Mouse (Mus musculus): ENCODE measurements around the gene Ing5. TPM values are rescaled to one million over a fixed set of nuclear protein-coding genes. Genes with fewer than 3 reads are reported as not detected.

Ing5 gene
- polyA plus RNA-seq, 1 experiment, result 3.3 TPM

DNA sequence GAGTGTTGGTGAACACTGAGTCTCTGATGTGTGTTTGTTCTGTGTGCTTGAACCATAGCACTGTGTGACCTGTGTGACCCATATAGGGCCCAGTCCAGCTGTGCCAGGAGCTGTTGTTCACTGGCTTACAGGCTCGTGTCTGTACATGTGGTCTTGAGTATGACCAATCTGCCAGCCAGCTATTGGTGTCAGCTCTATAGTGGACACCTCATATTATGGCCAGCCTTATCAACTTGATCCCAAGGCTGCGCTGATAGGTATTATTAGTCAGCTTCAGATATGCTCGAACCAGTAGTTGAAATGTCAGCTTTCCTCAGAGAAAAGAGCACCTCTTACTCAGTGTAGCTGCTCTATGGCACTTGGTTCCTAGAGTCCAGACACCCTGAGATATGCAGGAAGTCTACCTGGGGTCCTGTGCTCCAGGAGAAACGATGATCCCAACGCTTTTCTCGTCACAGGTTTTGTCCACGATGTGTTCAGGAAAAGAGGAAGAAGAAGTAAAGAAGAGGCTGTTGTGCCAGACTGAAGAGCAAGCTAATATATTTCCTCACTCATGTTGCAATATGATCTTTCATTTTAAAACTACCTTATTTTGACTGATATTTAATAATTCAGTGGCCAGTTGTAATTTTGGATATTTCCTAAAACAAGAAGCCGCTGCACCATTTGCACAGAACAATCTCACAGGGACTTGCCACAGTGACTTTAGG is 14.2 kb downstream of the Ing5 start:
- Histone ChIP-seq H3K4me3 (no peak overlapping the region), H3K36me3 (ENCODE audit: control insufficient read depth, insufficient read depth) (peaks cover 10% of the 10 kb centered on the region), H3K79me2 (ENCODE audit: control insufficient read depth, insufficient read depth) (no peaks in the 10 kb centered on the region), H3K27me3 (ENCODE audit: control insufficient read depth, insufficient read depth, insufficient read length) (no peaks in the 10 kb centered on the region), H3ac (ENCODE audit: control insufficient read depth, insufficient read length) (no peak overlapping the region), H3K4me2 (ENCODE audit: low read depth) (no peak overlapping the region)
- TF ChIP-seq SRF (IDR thresholded peaks at IDR 0.05; ENCODE audit: control insufficient read depth, insufficient read length, low read depth), result no peak
- TF ChIP-seq USF1 (IDR thresholded peaks at IDR 0.05; ENCODE audit: low read depth), result no peak
- no peak for TF ChIP-seq MYOD1 (IDR thresholded peaks at IDR 0.05; ENCODE audit: control insufficient read depth in 1 of 3, insufficient read length in 2 of 3, low read depth in 2 of 3)
- no peak for TF ChIP-seq MYOG (IDR thresholded peaks at IDR 0.05; ENCODE audit: control insufficient read depth in 1 of 3, insufficient read depth in 1 of 3, insufficient read length in 2 of 3, low read depth in 2 of 3)
- TF ChIP-seq POLR2AphosphoS2 (IDR thresholded peaks at IDR 0.05; ENCODE audit: insufficient read length, low read depth), result no peak
- TF ChIP-seq E2F4 (IDR thresholded peaks at IDR 0.05; ENCODE audit: insufficient read depth), result no peak
- no peak for TF ChIP-seq MAX (IDR thresholded peaks at IDR 0.05; ENCODE audit: low read depth)
- no peak for TF ChIP-seq POLR2A (IDR thresholded peaks at IDR 0.05; ENCODE audit: insufficient read length, low read depth)
- no peak for TF ChIP-seq REST (IDR thresholded peaks at IDR 0.05; ENCODE audit: insufficient read depth, insufficient read length)

DNA sequence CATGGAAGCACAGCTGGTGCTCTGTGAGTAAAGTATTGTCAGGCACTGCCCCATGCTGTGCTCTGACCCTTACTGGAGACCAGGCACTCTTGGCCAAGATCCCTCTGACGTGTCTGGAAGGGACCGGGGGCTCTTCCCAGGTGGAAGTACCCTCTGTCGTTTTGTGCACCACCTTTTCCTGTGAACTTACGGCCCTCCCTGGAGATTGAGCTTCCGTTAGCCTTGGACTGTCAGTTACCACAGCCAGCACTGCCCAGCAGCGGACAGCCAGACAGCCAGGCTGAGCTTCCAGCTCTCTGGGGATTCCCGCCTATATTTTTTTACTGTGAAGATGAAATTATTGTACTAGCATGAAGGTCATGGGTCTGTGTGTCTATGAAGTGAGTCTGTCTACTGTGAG is 15.0 kb downstream of the Ing5 start:
- TF ChIP-seq USF1 (IDR thresholded peaks at IDR 0.05; ENCODE audit: low read depth), result no peak
- no peak for TF ChIP-seq CEBPB (IDR thresholded peaks at IDR 0.05; ENCODE audit: insufficient read depth, poor library complexity, severe bottlenecking)
- no peak for TF ChIP-seq TCF12 (IDR thresholded peaks at IDR 0.05; ENCODE audit: insufficient read depth, poor library complexity, severe bottlenecking)
- no peak for TF ChIP-seq MYOG (IDR thresholded peaks at IDR 0.05; ENCODE audit: control insufficient read depth in 1 of 3, insufficient read depth in 1 of 3, insufficient read length in 2 of 3, low read depth in 2 of 3)
- H3K4me3 ChIP-seq, result no peak overlapping the region

DNA sequence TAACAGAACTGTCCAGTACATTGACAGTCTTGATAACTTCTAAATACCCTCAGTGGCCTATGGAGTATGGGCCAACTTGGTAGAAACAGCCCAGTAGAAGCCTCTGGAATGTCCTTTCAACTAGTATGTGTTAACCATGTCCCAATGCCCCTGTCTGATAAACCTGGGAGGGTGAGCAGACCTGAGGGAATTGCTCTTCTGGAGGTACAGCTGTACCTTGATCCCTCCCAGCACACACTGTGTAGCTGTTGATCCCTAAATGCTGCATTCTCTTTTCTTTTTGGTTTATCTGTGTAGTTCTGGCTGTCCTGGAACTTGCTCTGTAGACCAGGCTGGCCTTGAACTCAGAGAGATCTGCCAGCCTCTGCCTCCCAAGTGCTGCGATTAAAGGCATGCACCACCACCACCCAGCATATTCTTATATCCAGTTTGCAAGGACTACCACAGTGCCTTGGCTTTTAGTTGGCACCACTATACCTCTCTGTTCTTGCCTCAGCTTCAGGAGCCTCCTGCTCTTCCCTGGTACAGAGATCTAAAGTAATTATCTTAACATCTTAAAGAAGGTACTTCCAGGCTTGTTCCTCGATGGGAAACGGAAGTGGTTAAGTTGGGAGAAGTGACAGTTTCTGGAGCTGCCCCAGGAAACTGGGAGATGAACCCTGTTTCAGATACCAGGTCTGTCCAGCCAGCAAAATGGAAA is 20.2 kb downstream of the Ing5 start:
- peak overlapping the region; percentile 98 for H3K4me2 ChIP-seq (ENCODE audit: low read depth)
- no peaks in the 10 kb centered on the region for H3K27me3 ChIP-seq (ENCODE audit: control insufficient read depth, insufficient read depth, insufficient read length)
- no peak overlapping the region for H3ac ChIP-seq (ENCODE audit: control insufficient read depth, insufficient read length)
- TF ChIP-seq MYOG (IDR thresholded peaks at IDR 0.05; ENCODE audit: control insufficient read depth in 1 of 3, insufficient read depth in 1 of 3, insufficient read length in 2 of 3, low read depth in 2 of 3) (no peak), REST (IDR thresholded peaks at IDR 0.05; ENCODE audit: insufficient read depth, insufficient read length) (no peak), CEBPB (IDR thresholded peaks at IDR 0.05; ENCODE audit: insufficient read depth, poor library complexity, severe bottlenecking) (no peak), SRF (IDR thresholded peaks at IDR 0.05; ENCODE audit: control insufficient read depth, insufficient read length, low read depth) (no peak), POLR2AphosphoS2 (IDR thresholded peaks at IDR 0.05; ENCODE audit: insufficient read length, low read depth) (no peak), TCF12 (IDR thresholded peaks at IDR 0.05; ENCODE audit: insufficient read depth, poor library complexity, severe bottlenecking) (no peak), MAX (IDR thresholded peaks at IDR 0.05; ENCODE audit: low read depth) (no peak), POLR2A (IDR thresholded peaks at IDR 0.05; ENCODE audit: insufficient read length, low read depth) (no peak), TCF3 (IDR thresholded peaks at IDR 0.05; ENCODE audit: insufficient read length, low read depth) (no peak), E2F4 (IDR thresholded peaks at IDR 0.05; ENCODE audit: insufficient read depth) (no peak)
- peak overlapping the region; percentile 49 for H3K4me3 ChIP-seq
- no peaks in the 10 kb centered on the region for H3K79me2 ChIP-seq (ENCODE audit: control insufficient read depth, insufficient read depth)
- no peaks in the 10 kb centered on the region for H3K36me3 ChIP-seq (ENCODE audit: control insufficient read depth, insufficient read depth)

More for the DNA sequence above, 15.0 kb downstream of the Ing5 start:
- Histone ChIP-seq H3ac (ENCODE audit: control insufficient read depth, insufficient read length) (no peak overlapping the region), H3K27me3 (ENCODE audit: control insufficient read depth, insufficient read depth, insufficient read length) (no peaks in the 10 kb centered on the region), H3K79me2 (ENCODE audit: control insufficient read depth, insufficient read depth) (no peaks in the 10 kb centered on the region), H3K36me3 (ENCODE audit: control insufficient read depth, insufficient read depth) (peaks cover 9% of the 10 kb centered on the region), H3K4me2 (ENCODE audit: low read depth) (no peak overlapping the region)

DNA sequence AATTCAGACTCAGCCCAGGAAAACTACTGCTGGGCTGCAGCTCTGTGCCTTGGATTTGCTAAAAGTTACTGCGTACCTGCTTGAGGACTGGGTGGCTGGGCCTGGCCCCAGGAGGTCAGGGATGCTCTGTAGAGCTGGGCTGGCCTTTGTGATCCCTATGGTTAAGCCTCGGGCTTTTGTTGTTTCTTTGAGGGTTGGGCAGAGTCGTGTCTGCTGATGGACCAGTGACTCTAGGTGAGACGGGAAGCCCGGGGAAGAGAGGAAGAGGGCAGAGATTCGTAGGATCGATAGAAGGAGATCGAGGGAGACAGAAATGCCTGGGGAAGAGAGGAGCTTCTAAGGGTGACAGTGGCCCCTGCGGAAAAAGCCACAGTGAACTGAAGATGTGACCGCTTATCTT is 20.8 kb downstream of the Ing5 start, which contains the start of gene D2hgdh:
Gene D2hgdh (plus strand): TSS at position 301 of the 400 bp plus-strand sequence.
- H3K4me2 ChIP-seq (ENCODE audit: low read depth), result peak within 1 kb of the TSS; percentile 98
- no peaks in the 10 kb centered on the region for H3K36me3 ChIP-seq (ENCODE audit: control insufficient read depth, insufficient read depth)
- H3K4me3 ChIP-seq, result peak within 1 kb of the TSS; percentile 49
- no peaks in the 10 kb centered on the region for H3K79me2 ChIP-seq (ENCODE audit: control insufficient read depth, insufficient read depth)
- H3K27me3 ChIP-seq (ENCODE audit: control insufficient read depth, insufficient read depth, insufficient read length), result no peaks in the 10 kb centered on the region
- peak within 1 kb of the TSS; percentile 1 for H3ac ChIP-seq (ENCODE audit: control insufficient read depth, insufficient read length)
- TF ChIP-seq E2F4 (IDR thresholded peaks at IDR 0.05; ENCODE audit: insufficient read depth) (no peak), SRF (IDR thresholded peaks at IDR 0.05; ENCODE audit: control insufficient read depth, insufficient read length, low read depth) (no peak), USF1 (IDR thresholded peaks at IDR 0.05; ENCODE audit: low read depth) (no peak), TCF12 (IDR thresholded peaks at IDR 0.05; ENCODE audit: insufficient read depth, poor library complexity, severe bottlenecking) (no peak), POLR2AphosphoS2 (IDR thresholded peaks at IDR 0.05; ENCODE audit: insufficient read length, low read depth) (no peak), MAX (IDR thresholded peaks at IDR 0.05; ENCODE audit: low read depth) (no peak), CEBPB (IDR thresholded peaks at IDR 0.05; ENCODE audit: insufficient read depth, poor library complexity, severe bottlenecking) (no peak), REST (IDR thresholded peaks at IDR 0.05; ENCODE audit: insufficient read depth, insufficient read length) (no peak), TCF3 (IDR thresholded peaks at IDR 0.05; ENCODE audit: insufficient read length, low read depth) (no peak), POLR2A (IDR thresholded peaks at IDR 0.05; ENCODE audit: insufficient read length, low read depth) (no peak), MYOD1 (IDR thresholded peaks at IDR 0.05; ENCODE audit: control insufficient read depth in 1 of 3, insufficient read length in 2 of 3, low read depth in 2 of 3) (no peak), MYOG (IDR thresholded peaks at IDR 0.05; ENCODE audit: control insufficient read depth in 1 of 3, insufficient read depth in 1 of 3, insufficient read length in 2 of 3, low read depth in 2 of 3) (no peak)
